30 mouse cellular contexts compared by ENCODE assay signal in the genomic region with DNA sequence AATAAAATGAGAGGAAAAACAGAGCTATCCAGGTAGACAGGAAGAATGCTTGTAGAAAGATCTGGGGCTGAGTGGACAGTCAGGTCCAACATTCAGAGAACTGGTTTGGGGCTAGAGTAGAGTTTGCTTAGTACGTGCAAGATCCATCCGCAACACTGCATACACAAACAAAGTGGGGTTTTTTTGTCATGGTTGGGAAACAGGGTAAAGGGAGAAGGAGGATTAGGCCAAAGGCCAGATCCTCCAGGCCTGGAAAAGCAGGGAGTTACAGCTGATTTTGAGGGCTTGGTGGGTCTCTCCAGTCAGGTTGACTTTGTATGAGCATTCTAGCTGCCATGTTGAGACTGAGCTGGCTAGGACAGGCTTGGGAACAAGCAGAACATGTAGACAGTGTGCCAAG. TPM values are rescaled to one million over a fixed set of nuclear protein-coding genes. Genes with fewer than 3 reads are reported as not detected.
DNase-seq lines count a peak whose midpoint lies in the region; ATAC-seq lines count a peak whose summit lies in the region.
"Had no signal": no experiment of that assay in that cellular context is flagged by ENCODE, and none has a peak within 500 bp of the region (broad histone marks: within the 10 kb centered on the region; RNA-seq: fewer than 3 reads in every experiment).

No protein-coding gene starts in this region.

- WGBS in liver, embryonic 12.5 days (ENCODE audit: insufficient replicate concordance): 80% methylated on average over 2 of the region's 2 CpGs
- WGBS in liver, embryonic 11.5 days: 82% methylated on average over 2 of the region's 2 CpGs
- 82% methylated on average over 2 of the region's 2 CpGs for WGBS in embryonic facial prominence, embryonic 13.5 days
- 75% methylated on average over 2 of the region's 2 CpGs for WGBS in liver, embryonic 16.5 days (ENCODE audit: insufficient replicate concordance)

- ATAC-seq in liver, embryonic 12.5 days: 0 out of 2 replicates have a peak, but pooled peaks have one; percentile 42
- no peak for ATAC-seq in liver, embryonic 11.5 days (replicated peaks; ENCODE audit: low FRiP score)
- no peak for ATAC-seq in embryonic facial prominence, embryonic 13.5 days (ENCODE audit: insufficient number of reproducible peaks, insufficient read depth, low FRiP score, low TSS enrichment, low read depth)
- ATAC-seq in liver, embryonic 16.5 days (ENCODE audit: low read depth): peak; percentile 80
- ATAC-seq: CD4-positive, CD25-positive, alpha-beta regulatory T cell, adult 4 months; forebrain, embryonic 13.5 days; intestine, embryonic 16.5 days; midbrain, embryonic 15.5 days had no signal

- DNase-seq in liver, embryonic 11.5 days (ENCODE audit: low spot score): no peak
- DNase-seq in adipocyte (ENCODE audit: low spot score): peak; percentile 67
- no peak for DNase-seq in ovary, adult 18-20 months (ENCODE audit: low spot score)
- no peak for DNase-seq in frontal cortex, postnatal 25 days (ENCODE audit: low spot score in 2 of 2)
- DNase-seq: adrenal gland, adult 2 months; cerebellum, adult 2 months; cerebellum, postnatal 25 days; gastrocnemius, postnatal 25 days; heart, adult 11 months; kidney, adult 9 months; kidney, postnatal 10 days; layer of hippocampus, postnatal 36 days; left cerebral cortex, postnatal 4 days; lung, embryonic 14.5 days; right cerebral cortex, postnatal 25 days; thymus, adult 18-20 months; thymus, postnatal 36 days had no signal

- H3K4me1 ChIP-seq in liver, embryonic 12.5 days: no peaks in the 10 kb centered on the region
- no peaks in the 10 kb centered on the region for H3K4me1 ChIP-seq in liver, embryonic 11.5 days (replicated peaks; ENCODE audit: control insufficient read depth, insufficient read depth, low read length)
- H3K4me1 ChIP-seq in embryonic facial prominence, embryonic 13.5 days: peaks cover 26% of the 10 kb centered on the region
- H3K4me1 ChIP-seq in liver, embryonic 16.5 days (ENCODE audit: control insufficient read depth, low read depth, low read length): no peaks in the 10 kb centered on the region; the same call in 1 of the 2 replicates
- H3K4me1 ChIP-seq: heart, embryonic 10.5 days; heart, embryonic 15.5 days; midbrain, embryonic 15.5 days; neural tube, embryonic 15.5 days; stomach, embryonic 15.5 days had no signal

- H3K27ac ChIP-seq in liver, embryonic 12.5 days: no peak overlapping the region
- H3K27ac ChIP-seq in liver, embryonic 11.5 days (ENCODE audit: low read depth, low read length): no peak overlapping the region
- peak overlapping the region; percentile 72 for H3K27ac ChIP-seq in embryonic facial prominence, embryonic 13.5 days
- H3K27ac ChIP-seq in liver, embryonic 16.5 days (ENCODE audit: low read length): peak overlapping the region; percentile 83
- H3K27ac ChIP-seq: embryonic facial prominence, embryonic 12.5 days; heart, embryonic 10.5 days; heart, embryonic 15.5 days; hindbrain, embryonic 13.5 days; midbrain, embryonic 15.5 days; neural tube, embryonic 15.5 days; stomach, embryonic 15.5 days had no signal

- H3K9ac ChIP-seq in liver, embryonic 12.5 days: no peak overlapping the region
- no peak overlapping the region for H3K9ac ChIP-seq in liver, embryonic 11.5 days (ENCODE audit: low read depth, low read length)
- no peak overlapping the region for H3K9ac ChIP-seq in embryonic facial prominence, embryonic 13.5 days
- no peak overlapping the region for H3K9ac ChIP-seq in liver, embryonic 16.5 days (ENCODE audit: low read depth, low read length)
- H3K9ac ChIP-seq: embryonic facial prominence, embryonic 12.5 days; forebrain, embryonic 13.5 days; heart, embryonic 15.5 days; hindbrain, embryonic 13.5 days; lung, embryonic 14.5 days; midbrain, embryonic 15.5 days; neural tube, embryonic 15.5 days; stomach, embryonic 15.5 days had no signal

- no peaks in the 10 kb centered on the region for H3K27me3 ChIP-seq in liver, embryonic 12.5 days (replicated peaks)
- H3K27me3 ChIP-seq in liver, embryonic 11.5 days (replicated peaks; ENCODE audit: control insufficient read depth, insufficient read depth, low read length): no peaks in the 10 kb centered on the region
- H3K27me3 ChIP-seq in embryonic facial prominence, embryonic 13.5 days: no peaks in the 10 kb centered on the region
- no peaks in the 10 kb centered on the region for H3K27me3 ChIP-seq in liver, embryonic 16.5 days (ENCODE audit: control insufficient read depth, insufficient read depth, low read depth, low read length)
- H3K27me3 ChIP-seq: embryonic facial prominence, embryonic 12.5 days; forebrain, embryonic 13.5 days; heart, embryonic 15.5 days; hindbrain, embryonic 13.5 days; midbrain, embryonic 15.5 days; neural tube, embryonic 15.5 days; stomach, embryonic 15.5 days had no signal

- peaks cover 31% of the 10 kb centered on the region for H3K36me3 ChIP-seq in liver, embryonic 12.5 days
- peaks cover 5% of the 10 kb centered on the region; the same call in 1 of the 2 replicates for H3K36me3 ChIP-seq in liver, embryonic 11.5 days (ENCODE audit: control insufficient read depth, insufficient read depth, low read length)
- H3K36me3 ChIP-seq in embryonic facial prominence, embryonic 13.5 days: peaks cover 34% of the 10 kb centered on the region
- H3K36me3 ChIP-seq in liver, embryonic 16.5 days (ENCODE audit: control insufficient read depth, insufficient read depth): no peaks in the 10 kb centered on the region

- H3K4me2 ChIP-seq in liver, embryonic 12.5 days: no peak overlapping the region
- no peak overlapping the region for H3K4me2 ChIP-seq in liver, embryonic 11.5 days
- H3K4me2 ChIP-seq in embryonic facial prominence, embryonic 13.5 days: no peak overlapping the region
- no peak overlapping the region for H3K4me2 ChIP-seq in liver, embryonic 16.5 days (ENCODE audit: low read depth, low read length)
- H3K4me2 ChIP-seq: embryonic facial prominence, embryonic 12.5 days; forebrain, embryonic 13.5 days; heart, embryonic 15.5 days; hindbrain, embryonic 13.5 days; lung, embryonic 14.5 days; midbrain, embryonic 15.5 days; neural tube, embryonic 15.5 days; stomach, embryonic 15.5 days had no signal

- no peaks in the 10 kb centered on the region for H3K9me3 ChIP-seq in liver, embryonic 12.5 days (replicated peaks)
- H3K9me3 ChIP-seq in liver, embryonic 11.5 days (ENCODE audit: control insufficient read depth, low read length): no peaks in the 10 kb centered on the region
- no peaks in the 10 kb centered on the region for H3K9me3 ChIP-seq in embryonic facial prominence, embryonic 13.5 days
- no peaks in the 10 kb centered on the region for H3K9me3 ChIP-seq in liver, embryonic 16.5 days (replicated peaks; ENCODE audit: control insufficient read depth, low read length)
- H3K9me3 ChIP-seq: embryonic facial prominence, embryonic 12.5 days; forebrain, embryonic 13.5 days; heart, embryonic 10.5 days; heart, embryonic 15.5 days; hindbrain, embryonic 13.5 days; midbrain, embryonic 15.5 days; neural tube, embryonic 15.5 days; stomach, embryonic 15.5 days had no signal

- H3K4me3 ChIP-seq in liver, embryonic 12.5 days: no peak overlapping the region
- H3K4me3 ChIP-seq in liver, embryonic 11.5 days (ENCODE audit: low read depth, low read length): no peak overlapping the region
- no peak overlapping the region for H3K4me3 ChIP-seq in embryonic facial prominence, embryonic 13.5 days
- no peak overlapping the region for H3K4me3 ChIP-seq in liver, embryonic 16.5 days (ENCODE audit: low read depth, low read length)
- H3K4me3 ChIP-seq: embryonic facial prominence, embryonic 12.5 days; forebrain, embryonic 13.5 days; heart, embryonic 10.5 days; heart, embryonic 15.5 days; hindbrain, embryonic 13.5 days; midbrain, embryonic 15.5 days; neural tube, embryonic 15.5 days; stomach, embryonic 15.5 days had no signal

RNA-seq across cellular contexts. Expression of a gene that starts 26.1 kb away (rescaled TPM):
- 11.2 and 12.8 TPM in 2 replicates for polyA plus RNA-seq in liver, embryonic 12.5 days (2016; fragmentation: Nextera tagmentation; extraction: Ambion mirVana)
- polyA plus RNA-seq in liver, embryonic 11.5 days (2014; fragmentation: Nextera tagmentation; extraction: Ambion mirVana): 22.8 and 23.6 TPM in 2 replicates
- polyA plus RNA-seq in embryonic facial prominence, embryonic 13.5 days (2015; fragmentation: Nextera tagmentation; extraction: Ambion mirVana): 55.0 and 56.9 TPM in 2 replicates
- 9.7 and 9.8 TPM in 2 replicates for polyA plus RNA-seq in liver, embryonic 16.5 days (2015; fragmentation: Nextera tagmentation; extraction: Ambion mirVana)

Comparison
In these comparisons a context has a peak if more than half of its experiments do, and no peak if none do; other contexts are left out.
1. ATAC-seq: peak in liver, embryonic 12.5 days (single experiment) and liver, embryonic 16.5 days (single experiment); none in liver, embryonic 11.5 days (single experiment) and embryonic facial prominence, embryonic 13.5 days (single experiment).
2. H3K27ac ChIP-seq: peak in embryonic facial prominence, embryonic 13.5 days (single experiment) and liver, embryonic 16.5 days (single experiment); none in liver, embryonic 12.5 days (single experiment) and liver, embryonic 11.5 days (single experiment).